ENCODE assay signal across 8 mouse cellular contexts in the genomic region with DNA sequence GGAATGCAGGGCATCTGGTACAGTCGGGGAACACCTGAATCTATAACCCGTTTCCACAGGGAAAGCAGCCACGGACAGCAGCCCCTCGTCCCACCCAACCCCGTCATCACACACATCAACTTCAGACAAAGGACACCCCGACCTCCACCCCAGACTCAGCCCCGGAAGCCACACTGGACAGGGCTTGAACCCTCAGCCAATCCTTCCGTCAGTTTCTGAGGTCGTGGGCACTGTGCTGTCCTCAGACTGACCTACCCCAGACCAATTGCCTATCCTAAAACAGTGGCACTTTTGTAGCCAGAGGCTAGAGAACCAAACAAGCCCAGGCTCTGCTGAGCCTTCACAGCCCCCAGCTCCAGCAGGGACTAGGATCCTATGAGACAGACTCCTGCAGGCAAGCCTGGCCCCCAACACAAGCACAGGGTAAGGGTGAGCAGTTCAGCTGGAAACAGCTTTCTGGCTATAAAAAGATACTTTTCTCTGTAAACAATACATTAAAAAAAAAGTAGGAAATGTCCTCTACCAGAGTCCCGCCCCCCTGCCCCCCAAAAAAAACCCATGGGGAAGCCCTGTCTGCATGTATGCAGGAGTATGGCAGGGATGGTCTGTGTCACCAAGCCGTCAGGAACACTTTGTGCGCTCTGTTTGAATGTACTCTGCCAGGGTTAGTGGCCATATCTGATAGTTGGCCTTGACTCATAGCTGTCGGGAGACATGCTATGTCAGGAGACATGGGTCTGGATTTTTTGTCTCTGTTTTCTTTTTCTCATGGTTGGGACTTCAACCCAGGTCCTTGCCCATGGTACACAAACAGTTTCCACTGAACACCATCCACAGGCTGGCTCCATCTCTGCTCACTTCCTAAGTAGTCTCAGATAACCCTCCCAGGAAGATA. TPM values are rescaled to one million over a fixed set of nuclear protein-coding genes. Genes with fewer than 3 reads are reported as not detected.
DNase-seq lines count a peak whose midpoint lies in the region; ATAC-seq and TF ChIP-seq lines count a peak whose summit lies in the region.

No protein-coding gene starts in this region.

- H3K27ac ChIP-seq in left cerebral cortex, adult 2 months = peak overlapping the region; percentile 75
- H3K27ac ChIP-seq in embryonic facial prominence, embryonic 12.5 days = peak overlapping the region; percentile 85
- peak overlapping the region; percentile 82 for H3K27ac ChIP-seq in intestine, embryonic 15.5 days
- H3K27ac ChIP-seq in neural tube, embryonic 11.5 days (ENCODE audit: low read depth, low read length) = no peak overlapping the region

- ATAC-seq in embryonic facial prominence, embryonic 12.5 days (ENCODE audit: insufficient number of reproducible peaks, insufficient read depth, low FRiP score, low TSS enrichment) = no peak
- no peak for ATAC-seq in intestine, embryonic 15.5 days
- no peak for ATAC-seq in neural tube, embryonic 11.5 days (ENCODE audit: insufficient read depth, low FRiP score, low TSS enrichment)

- H3K27me3 ChIP-seq in embryonic facial prominence, embryonic 12.5 days = no peaks in the 10 kb centered on the region
- no peaks in the 10 kb centered on the region for H3K27me3 ChIP-seq in intestine, embryonic 15.5 days (replicated peaks)
- H3K27me3 ChIP-seq in neural tube, embryonic 11.5 days (ENCODE audit: control insufficient read depth, insufficient read depth, low read length) = no peaks in the 10 kb centered on the region

- no peak for DNase-seq in left cerebral cortex, adult 2 months (ENCODE audit: extremely low spot score in 1 of 2, low spot score in 2 of 2)
- no peak for DNase-seq in left cerebral cortex, adult 18-20 months (ENCODE audit: low spot score in 2 of 2)
- DNase-seq in neural tube, embryonic 11.5 days (ENCODE audit: low spot score) = peak; percentile 20
- DNase-seq in testis, postnatal 10 days (ENCODE audit: low spot score) = no peak
- no peak for DNase-seq in thymus, postnatal 36 days
- DNase-seq in cerebellum, adult 18-20 months = no peak

- intact Hi-C loops in left cerebral cortex, adult 2 months (cut with DNase I) = no loop called here

- no peaks in the 10 kb centered on the region for H3K36me3 ChIP-seq in embryonic facial prominence, embryonic 12.5 days
- no peaks in the 10 kb centered on the region for H3K36me3 ChIP-seq in intestine, embryonic 15.5 days
- H3K36me3 ChIP-seq in neural tube, embryonic 11.5 days (ENCODE audit: control insufficient read depth, insufficient read depth, low read length) = no peaks in the 10 kb centered on the region

- no peak overlapping the region for H3K4me2 ChIP-seq in embryonic facial prominence, embryonic 12.5 days (replicated peaks)
- no peak overlapping the region for H3K4me2 ChIP-seq in intestine, embryonic 15.5 days (replicated peaks)
- H3K4me2 ChIP-seq in neural tube, embryonic 11.5 days (ENCODE audit: low read depth) = no peak overlapping the region

- no peaks in the 10 kb centered on the region for H3K9me3 ChIP-seq in embryonic facial prominence, embryonic 12.5 days
- no peaks in the 10 kb centered on the region for H3K9me3 ChIP-seq in intestine, embryonic 15.5 days
- H3K9me3 ChIP-seq in neural tube, embryonic 11.5 days (ENCODE audit: control insufficient read depth, low read length) = no peaks in the 10 kb centered on the region

- peaks cover 42% of the 10 kb centered on the region for H3K4me1 ChIP-seq in embryonic facial prominence, embryonic 12.5 days
- peaks cover 65% of the 10 kb centered on the region for H3K4me1 ChIP-seq in intestine, embryonic 15.5 days (replicated peaks)
- H3K4me1 ChIP-seq in neural tube, embryonic 11.5 days (ENCODE audit: control insufficient read depth, insufficient read depth, low read length) = peaks cover 24% of the 10 kb centered on the region

- TF ChIP-seq CTCF in left cerebral cortex, adult 2 months (IDR thresholded peaks at IDR 0.05) = no peak

- no peak overlapping the region for H3K4me3 ChIP-seq in left cerebral cortex, adult 2 months
- H3K4me3 ChIP-seq in embryonic facial prominence, embryonic 12.5 days = no peak overlapping the region
- no peak overlapping the region for H3K4me3 ChIP-seq in intestine, embryonic 15.5 days (replicated peaks)
- no peak overlapping the region for H3K4me3 ChIP-seq in neural tube, embryonic 11.5 days (ENCODE audit: low read depth, low read length)

- no peak overlapping the region for H3K9ac ChIP-seq in embryonic facial prominence, embryonic 12.5 days
- no peak overlapping the region for H3K9ac ChIP-seq in intestine, embryonic 15.5 days
- no peak overlapping the region for H3K9ac ChIP-seq in neural tube, embryonic 11.5 days (ENCODE audit: low read length)

- WGBS in embryonic facial prominence, embryonic 12.5 days = 69% methylated on average over 13 of the region's 13 CpGs
- WGBS in intestine, embryonic 15.5 days = 56% methylated on average over 13 of the region's 13 CpGs
- 76% methylated on average over 13 of the region's 13 CpGs for WGBS in neural tube, embryonic 11.5 days

RNA-seq across cellular contexts. Expression of a gene that starts 23.7 kb away (rescaled TPM):
- 10 to 100 TPM; 56.6 to 58.5 TPM for total RNA-seq in left cerebral cortex, adult 2 months (2021)
- 10 to 100 TPM; 60.0 to 61.8 TPM for total RNA-seq in left cerebral cortex, adult 18-20 months (2021)
- polyA plus RNA-seq in embryonic facial prominence, embryonic 12.5 days (2016; fragmentation: Nextera tagmentation; extraction: Ambion mirVana) = 29.9 and 34.1 TPM in 2 replicates
- 33.1 and 35.5 TPM in 2 replicates for polyA plus RNA-seq in intestine, embryonic 15.5 days (2015; fragmentation: Nextera tagmentation; extraction: Ambion mirVana)
- polyA plus RNA-seq in neural tube, embryonic 11.5 days (2014; fragmentation: Nextera tagmentation; extraction: Ambion mirVana) = 27.4 and 28.4 TPM in 2 replicates
